Mouse (Mus musculus) MEL-GATA-1-ER (cell line): Measurements from ENCODE around the gene Klhdc1.

Experiments
- DNase-seq: peaks from one replicate; pipeline ENCODE4 v3.0.0-alpha.2; 2012; ENCODE audit warnings: low read depth; ENCODE audit errors: extremely low read depth

Klhdc1 gene

DNA sequence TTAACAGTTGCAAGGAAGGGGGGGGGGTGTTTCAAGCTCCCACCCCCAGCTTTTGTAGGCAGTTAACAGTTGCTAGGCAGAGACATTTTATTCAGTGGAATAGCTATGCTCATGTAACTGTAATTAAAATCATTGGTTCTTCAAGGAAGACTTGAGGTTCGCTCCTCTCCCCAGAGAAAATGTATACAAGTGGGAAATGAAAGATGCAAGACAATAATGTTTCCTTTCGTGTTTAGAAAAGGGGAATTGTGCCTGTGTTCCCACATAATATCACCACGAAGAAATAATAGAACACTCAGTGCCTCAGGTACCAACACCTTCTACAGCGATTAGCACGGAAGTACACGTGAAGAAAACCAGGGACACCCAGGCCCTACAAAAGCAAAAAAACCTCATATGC, at the start of gene Klhdc1:
TSS of gene Klhdc1 (plus strand) at position 301 of the 400 bp plus-strand sequence.
- no peak for DNase-seq

DNA sequence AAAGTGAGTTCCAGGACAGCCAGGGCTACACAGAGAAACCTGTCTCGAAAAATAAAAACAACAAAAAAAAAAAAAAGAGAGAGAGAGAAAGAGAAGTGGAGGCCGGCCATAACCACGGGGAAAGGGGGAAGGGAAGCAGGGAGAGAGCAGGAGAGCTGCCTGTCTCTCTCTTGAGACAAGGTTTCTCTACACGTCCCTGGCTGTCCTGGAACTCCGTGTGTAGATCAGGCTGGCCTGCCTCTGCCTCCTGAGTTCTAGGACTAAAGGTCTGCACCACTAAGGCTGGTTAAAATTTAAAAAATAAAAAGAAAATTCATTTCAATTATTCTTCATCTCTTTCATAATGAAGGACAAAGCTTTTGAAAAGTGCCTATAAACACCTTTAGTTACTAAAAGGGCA, 49.6 kb upstream of the Klhdc1 start:
- DNase-seq: no peak

- no peak for DNase-seq
Measured at GRCm38 (mm10) chr12:69192637-69193036, 48.3 kb upstream of the Klhdc1 start.

GRCm38 (mm10) chr12:69196444-69197377, 44.3 kb upstream of the Klhdc1 start, which contains the start of gene Gm49383:
Gene Gm49383, minus strand, starts transcription at chr12:69197104.
- DNase-seq: no peak

GRCm38 (mm10) chr12:69197378-69198163, 43.4 kb upstream of the Klhdc1 start:
- no peak for DNase-seq

GRCm38 (mm10) chr12:69198164-69198535, 42.8 kb upstream of the Klhdc1 start, which contains the start of gene Dnaaf2:
Gene Dnaaf2, minus strand, starts transcription at chr12:69198429.
- no peak for DNase-seq

DNA sequence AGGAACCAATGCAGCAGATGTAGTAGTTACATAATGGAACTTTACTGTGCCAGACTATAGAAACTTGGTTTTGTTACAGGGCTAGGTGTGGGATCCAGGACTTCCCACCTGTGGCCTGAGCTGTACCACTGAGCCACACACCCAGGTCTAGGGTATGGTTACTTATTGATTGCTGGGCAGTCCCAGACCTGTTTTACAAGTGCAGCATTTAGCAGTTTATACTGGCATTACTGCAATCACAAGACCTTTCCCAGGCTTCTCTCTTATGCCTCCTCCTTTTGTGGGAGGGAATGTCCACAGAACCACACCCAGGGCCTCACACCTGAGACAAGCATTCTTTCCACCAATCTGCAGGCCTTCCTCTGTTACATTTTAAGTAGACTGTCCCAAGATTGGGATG, 42.0 kb upstream of the Klhdc1 start:
- DNase-seq: no peak

DNA sequence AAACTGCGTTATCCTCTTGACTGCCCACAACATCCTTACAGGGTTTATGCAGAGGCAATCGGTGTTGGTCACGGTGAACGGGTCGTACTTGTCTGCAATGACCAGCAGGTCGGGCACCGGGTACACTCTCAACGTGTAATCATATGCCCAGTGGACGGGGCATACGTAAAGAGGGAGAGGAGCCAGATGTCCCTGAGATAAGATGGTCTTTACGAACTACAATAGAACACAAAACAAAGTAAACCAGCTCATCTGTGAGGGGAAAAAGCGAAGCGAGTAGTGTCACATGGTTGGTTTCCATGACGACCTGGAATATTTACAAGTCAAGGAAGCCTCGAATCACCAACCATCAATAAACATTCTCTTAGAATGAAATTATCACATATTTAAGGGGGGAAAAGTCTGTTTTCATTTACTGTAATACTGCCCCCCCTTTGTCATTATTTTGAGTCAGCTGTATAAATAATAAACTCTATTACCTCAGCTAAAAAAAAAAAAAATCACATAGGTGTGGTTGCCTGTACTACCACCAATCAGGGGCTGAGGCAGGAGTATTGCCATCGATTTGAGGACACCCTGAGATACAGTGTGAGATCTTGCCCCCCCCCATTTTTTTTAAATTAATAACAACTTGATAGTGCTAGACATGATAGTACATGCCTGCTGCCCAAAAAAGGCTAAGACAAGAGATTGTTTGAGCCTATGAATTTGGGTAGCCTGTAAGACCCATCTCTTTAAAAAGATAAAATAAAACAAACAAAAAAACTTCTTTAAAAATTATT, 36.7 kb upstream of the Klhdc1 start, which contains the start of gene Gm49384:
TSS of gene Gm49384 (minus strand) at position 216 of the 782 bp plus-strand sequence.
- DNase-seq: no peak

DNA sequence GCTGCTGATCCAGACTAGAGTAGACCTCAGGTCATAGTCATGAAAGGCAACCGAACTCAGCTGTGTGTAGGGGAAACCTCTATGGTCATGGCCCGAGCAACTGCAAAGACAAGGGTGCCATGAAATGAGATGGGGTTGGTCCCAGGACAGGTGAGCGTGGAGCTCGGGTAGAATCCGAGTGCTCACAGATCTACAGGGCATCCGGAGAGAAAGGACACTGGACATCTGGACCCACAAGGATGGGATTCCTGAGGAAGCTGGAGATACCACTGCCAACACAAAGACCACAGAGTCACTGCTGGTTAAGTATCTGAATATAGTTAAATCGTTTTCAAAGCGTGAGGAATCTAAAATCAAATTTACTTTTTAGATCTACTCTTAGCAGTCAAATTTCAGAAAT, 33.6 kb upstream of the Klhdc1 start:
- DNase-seq: no peak

GRCm38 (mm10) chr12:69207926-69208325, 33.0 kb upstream of the Klhdc1 start:
- no peak for DNase-seq

- no peak for DNase-seq
Measured at GRCm38 (mm10) chr12:69208520-69208919, 32.5 kb upstream of the Klhdc1 start.

DNA sequence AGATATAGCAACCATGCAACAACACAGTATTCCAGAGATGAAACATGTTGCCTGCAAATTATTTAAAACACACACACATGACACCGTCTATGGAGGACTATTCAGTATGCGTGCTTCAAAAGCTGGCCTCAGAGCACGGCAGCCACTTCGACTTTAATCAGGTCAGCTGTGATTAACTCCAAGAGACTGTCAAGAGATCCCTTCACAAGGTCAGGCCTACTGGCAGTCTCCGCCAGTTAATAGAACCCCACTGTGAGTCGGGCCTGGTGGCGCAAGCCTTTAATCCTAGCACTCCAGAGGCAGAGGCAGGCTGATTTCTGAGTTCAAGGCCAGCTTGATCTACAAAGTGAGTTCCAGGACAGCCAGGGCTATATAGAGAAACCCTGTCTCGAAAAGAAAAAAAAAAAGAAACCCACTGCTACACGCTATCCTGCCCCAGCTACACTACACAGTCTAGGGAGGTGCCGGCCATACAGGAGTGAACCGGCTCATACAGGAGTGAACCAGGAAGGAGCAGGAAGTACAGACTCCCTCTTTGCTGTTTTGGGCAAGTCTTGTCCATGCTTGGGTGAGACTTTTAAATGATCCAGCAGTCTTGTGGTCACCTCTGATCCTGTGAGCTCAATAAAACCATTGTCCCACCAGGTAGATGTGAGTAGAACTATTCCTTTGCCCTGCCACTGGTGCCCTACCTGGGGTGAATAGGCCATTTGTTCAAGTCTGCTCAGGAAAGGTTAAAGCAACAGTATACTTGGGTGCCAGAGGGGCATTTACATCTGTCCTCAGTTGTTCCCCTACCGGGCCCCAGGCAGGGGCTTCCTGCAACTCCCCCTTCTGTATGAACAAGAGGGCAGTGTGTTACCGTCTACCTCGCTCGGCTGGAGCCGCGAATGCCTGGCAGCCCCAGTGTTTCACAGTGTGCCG, 30.7 kb upstream of the Klhdc1 start:
- DNase-seq: no peak

DNA sequence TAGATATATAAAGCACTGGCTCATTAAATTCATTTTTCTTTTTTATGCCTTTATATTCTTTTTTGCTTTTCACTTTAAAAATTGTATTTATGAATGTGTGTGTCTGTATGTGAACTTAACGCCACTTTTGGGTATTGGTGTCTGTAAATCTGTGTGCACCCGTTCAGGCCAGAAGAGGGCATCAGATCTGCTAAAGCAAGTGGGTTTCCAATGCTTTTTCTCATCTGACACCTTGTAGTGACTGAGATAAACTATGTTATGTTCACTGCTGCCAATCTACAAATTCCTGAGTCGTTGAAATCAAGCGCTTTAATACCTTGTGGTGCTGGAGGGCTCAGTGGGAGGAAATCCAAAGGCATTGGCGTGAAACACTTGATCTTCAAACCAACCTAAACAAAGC, 29.9 kb upstream of the Klhdc1 start:
- no peak for DNase-seq

GRCm38 (mm10) chr12:69213186-69213777, 27.7 kb upstream of the Klhdc1 start:
- no peak for DNase-seq

DNA sequence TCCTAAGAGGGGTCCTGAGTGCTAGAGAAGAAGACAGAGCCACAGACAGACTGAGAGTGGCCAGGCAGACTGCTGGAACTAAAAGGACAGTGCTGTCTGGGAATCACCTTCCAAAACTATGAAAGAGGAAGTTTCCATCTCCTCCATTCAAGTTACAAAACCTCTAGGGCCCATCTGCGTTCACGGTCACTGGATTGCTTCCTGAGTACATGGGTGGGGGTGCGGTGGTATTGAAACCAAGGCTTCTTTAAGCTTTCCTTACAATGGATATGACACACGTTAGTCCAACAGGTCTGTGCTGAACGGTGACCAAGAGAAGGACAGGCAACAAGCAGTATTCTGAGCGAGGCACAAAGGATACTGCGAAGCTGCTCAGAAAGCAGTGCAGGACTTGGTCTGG, 26.6 kb upstream of the Klhdc1 start:
- DNase-seq: no peak

GRCm38 (mm10) chr12:69215000-69215785, 25.8 kb upstream of the Klhdc1 start:
- DNase-seq: no peak

- DNase-seq: no peak
Measured at GRCm38 (mm10) chr12:69216587-69216986, 24.4 kb upstream of the Klhdc1 start.

DNA sequence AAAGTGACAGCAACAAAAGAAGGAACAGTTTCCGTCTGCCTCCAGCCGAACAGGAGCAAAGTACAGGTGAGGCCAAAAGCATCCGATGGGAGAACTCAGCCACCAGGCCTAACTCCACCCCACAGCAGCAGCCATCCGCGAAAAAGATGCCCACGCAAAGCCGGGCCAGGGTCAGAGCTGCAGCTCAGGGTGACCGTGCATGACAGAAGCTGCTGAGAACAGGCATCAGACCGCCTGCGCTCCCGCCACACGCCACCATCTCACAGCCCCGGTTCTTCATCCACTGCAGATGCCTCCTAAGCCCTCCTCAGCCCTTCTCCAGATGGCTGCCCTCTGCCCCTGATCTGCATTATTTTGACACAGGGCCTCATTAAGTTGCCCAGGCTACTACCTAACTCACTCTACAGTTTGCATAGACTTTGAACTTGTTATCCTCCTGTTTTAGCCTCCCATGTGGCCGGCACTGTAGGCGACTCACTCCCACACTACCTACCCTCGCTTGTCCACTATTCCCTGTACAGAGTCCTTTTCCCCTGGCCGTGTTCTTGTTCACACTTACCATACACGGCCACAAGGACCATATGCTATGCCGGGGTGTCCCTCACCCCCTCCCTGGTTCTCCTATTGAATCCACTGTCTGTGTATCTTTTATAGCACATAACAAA, 20.2 kb upstream of the Klhdc1 start:
- DNase-seq: no peak
